Mouse (Mus musculus) cerebellum, adult (tissue): Measurements from ENCODE around the gene Pex5.
A peak's percentile ranks its signal among the peaks of the same experiment; 100 is the strongest.

Experiments used
- ATAC-seq: cut with Nextera tagmentation; 2 replicates; pipeline ENCODE4 v1.9.2; 2017; ENCODE audit warnings: mild to moderate bottlenecking, moderate library complexity, mixed read lengths; ENCODE audit not compliant: insufficient number of reproducible peaks, low FRiP score, low TSS enrichment

Pex5 gene

GRCm38 (mm10) chr6:124414927-124415325, at the start of gene Pex5:
Gene Pex5, minus strand, starts transcription at chr6:124415067.
- peak; percentile 83 for ATAC-seq

- 0 out of 2 replicates have a peak, but pooled peaks have one; percentile 4 for ATAC-seq
These were observed 49.0 kb upstream of the Pex5 start for GRCm38 (mm10) chr6:124463881-124464291.

GRCm38 (mm10) chr6:124459388-124459787, 44.5 kb upstream of the Pex5 start:
- ATAC-seq: no peak

- ATAC-seq: peak; percentile 91
These were observed 43.6 kb upstream of the Pex5 start for GRCm38 (mm10) chr6:124458505-124458904.

GRCm38 (mm10) chr6:124457827-124458226, 43.0 kb upstream of the Pex5 start:
- no peak for ATAC-seq

- ATAC-seq: no peak
These were observed 41.4 kb upstream of the Pex5 start for GRCm38 (mm10) chr6:124456243-124456642.

GRCm38 (mm10) chr6:124453756-124454155, 38.9 kb upstream of the Pex5 start:
- ATAC-seq: no peak

GRCm38 (mm10) chr6:124451995-124452394, 37.1 kb upstream of the Pex5 start:
- ATAC-seq: no peak

- no peak for ATAC-seq
These were observed 35.0 kb upstream of the Pex5 start for GRCm38 (mm10) chr6:124449668-124450383.

GRCm38 (mm10) chr6:124448959-124449667, 34.2 kb upstream of the Pex5 start:
- no peak for ATAC-seq

- 0 out of 2 replicates have a peak, but pooled peaks have one; percentile 26 for ATAC-seq
These were observed 33.5 kb upstream of the Pex5 start for GRCm38 (mm10) chr6:124448186-124448852.

- no peak for ATAC-seq
These were observed 32.5 kb upstream of the Pex5 start for GRCm38 (mm10) chr6:124447356-124447755.

GRCm38 (mm10) chr6:124446459-124446858, 31.6 kb upstream of the Pex5 start:
- ATAC-seq: no peak

GRCm38 (mm10) chr6:124446024-124446423, 31.2 kb upstream of the Pex5 start:
- no peak for ATAC-seq

GRCm38 (mm10) chr6:124443338-124443737, 28.5 kb upstream of the Pex5 start:
- no peak for ATAC-seq

GRCm38 (mm10) chr6:124436245-124436644, 21.4 kb upstream of the Pex5 start:
- no peak for ATAC-seq

GRCm38 (mm10) chr6:124435173-124435572, 20.3 kb upstream of the Pex5 start:
- no peak for ATAC-seq

- ATAC-seq: no peak
These were observed 18.9 kb upstream of the Pex5 start for GRCm38 (mm10) chr6:124433688-124434324.

- ATAC-seq: no peak
These were observed 16.1 kb upstream of the Pex5 start for GRCm38 (mm10) chr6:124430784-124431495.

- ATAC-seq: no peak
These were observed 15.5 kb upstream of the Pex5 start for GRCm38 (mm10) chr6:124430379-124430778.
